Mouse (Mus musculus) myocyte (in vitro differentiated cells): ENCODE measurements around the gene Mt1.

Source experiments
- CEBPB ChIP-seq: IDR thresholded peaks from 2 replicates; pipeline ENCODE4 v1.6.1; 2011; ENCODE audit warnings: mild to moderate bottlenecking, moderate library complexity; ENCODE audit not compliant: poor library complexity, insufficient read depth, severe bottlenecking
- MAX ChIP-seq: IDR thresholded peaks from one replicate; pipeline ENCODE4 v1.6.1; 2011; ENCODE audit warnings: low read depth, mild to moderate bottlenecking, control low read depth
- MYOD1 ChIP-seq, 3 experiments: IDR thresholded peaks; one replicate each; pipeline ENCODE4 v1.6.1; 2011; ENCODE audit warnings: control low read depth in 2 of 3, low read depth in 2 of 3, mild to moderate bottlenecking in 2 of 3, moderate library complexity in 1 of 3; ENCODE audit not compliant: insufficient read length in 2 of 3, control insufficient read depth in 1 of 3
- POLR2A ChIP-seq: IDR thresholded peaks from one replicate; pipeline ENCODE4 v1.6.1; 2011; ENCODE audit warnings: low read depth, mild to moderate bottlenecking, control low read depth, moderate library complexity; ENCODE audit not compliant: insufficient read length
- SRF ChIP-seq: IDR thresholded peaks from one replicate; pipeline ENCODE4 v1.6.1; 2011; ENCODE audit warnings: low read depth; ENCODE audit not compliant: control insufficient read depth, insufficient read length
- TCF12 ChIP-seq: IDR thresholded peaks from one replicate; pipeline ENCODE4 v1.6.1; 2011; ENCODE audit warnings: mild to moderate bottlenecking, control low read depth; ENCODE audit not compliant: poor library complexity, insufficient read depth, severe bottlenecking
- USF1 ChIP-seq: IDR thresholded peaks from one replicate; pipeline ENCODE4 v1.6.1; 2011; ENCODE audit warnings: low read depth, mild to moderate bottlenecking, control low read depth, moderate library complexity

- TF ChIP-seq POLR2A = no peak
- no peak for TF ChIP-seq USF1
- no peak for TF ChIP-seq TCF12
- no peak for TF ChIP-seq SRF
- TF ChIP-seq MAX = no peak
- no peak for TF ChIP-seq CEBPB
- no peak for TF ChIP-seq MYOD1 (IDR thresholded peaks at IDR 0.05; ENCODE audit: control insufficient read depth in 1 of 3, insufficient read length in 2 of 3, low read depth in 2 of 3)
These were observed 38.6 kb upstream of the Mt1 start for GRCm38 (mm10) chr8:94140266-94140795.
